Mouse (Mus musculus): ENCODE data around the gene Ppp1r1c.

The Ppp1r1c gene

GRCm38 (mm10) chr2:79707575-79707974, at the start of gene Ppp1r1c:
Ppp1r1c (plus strand) TSS chr2:79707780.
- DNase-seq (ENCODE audit: low read depth, low spot score): no peak

DNA sequence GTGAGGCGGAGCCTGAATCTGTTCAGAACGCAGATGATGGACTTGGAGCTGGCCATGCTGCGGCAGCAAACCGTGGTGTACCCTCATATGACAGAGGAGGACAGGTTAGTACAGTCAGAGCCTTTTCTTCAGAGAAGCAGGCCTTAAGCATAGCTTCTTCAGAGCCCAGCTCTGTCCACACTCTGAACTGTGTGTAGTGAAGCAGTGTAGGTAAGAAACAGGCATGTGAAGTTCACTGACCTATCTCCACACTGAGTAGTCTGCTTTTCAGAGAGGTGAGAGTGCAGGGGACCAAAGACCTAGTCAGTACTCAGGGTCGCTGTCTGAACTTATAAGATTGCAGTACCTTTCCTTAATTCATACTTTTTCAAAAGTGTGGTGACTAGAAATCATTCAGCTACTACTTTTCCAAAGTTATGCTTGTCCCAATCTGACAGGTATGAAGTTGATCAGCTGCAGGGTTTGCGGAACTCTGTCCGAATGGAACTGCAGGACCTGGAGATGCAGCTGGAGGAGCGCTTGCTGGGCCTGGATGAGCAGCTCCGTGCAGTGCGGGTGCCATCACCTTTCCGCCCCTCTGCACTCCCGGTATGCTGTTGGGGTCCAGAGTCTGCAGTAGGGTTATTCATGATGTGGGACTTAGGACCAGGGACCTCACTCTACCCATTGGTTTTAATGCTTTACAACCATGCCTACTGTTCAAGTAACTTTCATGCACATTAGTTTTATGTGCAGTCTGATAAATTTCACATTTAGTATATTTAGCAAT, 47.0 kb upstream of the Ppp1r1c start:
- no peak for DNase-seq (ENCODE audit: low read depth, low spot score)

DNA sequence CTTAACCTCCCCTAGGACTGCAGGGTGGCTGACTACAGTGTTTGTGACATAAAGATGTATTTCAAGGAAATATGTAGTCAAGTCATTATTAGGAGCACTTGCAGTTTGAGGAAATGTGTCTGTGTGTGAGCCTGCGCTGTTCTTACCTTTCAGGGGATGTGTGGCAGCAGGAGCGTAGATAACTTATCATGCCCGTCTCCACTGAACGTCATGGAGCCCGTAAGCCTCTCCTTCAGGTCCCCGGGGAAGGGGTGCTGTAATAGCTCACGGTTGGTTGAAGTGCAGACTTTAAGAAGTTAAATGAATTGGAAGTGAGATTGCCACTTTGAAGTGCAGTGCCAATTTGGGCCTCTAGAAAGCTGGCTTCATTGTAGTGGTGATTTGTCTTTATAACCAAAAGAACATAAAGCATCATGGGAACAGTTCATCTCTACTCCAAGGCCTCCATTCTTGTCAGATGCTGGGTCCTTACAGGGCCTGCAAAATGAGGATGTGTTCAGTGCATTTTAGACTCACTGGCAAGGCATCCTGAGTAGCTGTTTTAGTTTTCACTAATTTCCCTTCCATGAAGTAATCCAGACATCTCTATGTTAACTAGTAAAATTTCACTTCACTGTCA, 46.0 kb upstream of the Ppp1r1c start:
- no peak for DNase-seq (ENCODE audit: low read depth, low spot score)

DNA sequence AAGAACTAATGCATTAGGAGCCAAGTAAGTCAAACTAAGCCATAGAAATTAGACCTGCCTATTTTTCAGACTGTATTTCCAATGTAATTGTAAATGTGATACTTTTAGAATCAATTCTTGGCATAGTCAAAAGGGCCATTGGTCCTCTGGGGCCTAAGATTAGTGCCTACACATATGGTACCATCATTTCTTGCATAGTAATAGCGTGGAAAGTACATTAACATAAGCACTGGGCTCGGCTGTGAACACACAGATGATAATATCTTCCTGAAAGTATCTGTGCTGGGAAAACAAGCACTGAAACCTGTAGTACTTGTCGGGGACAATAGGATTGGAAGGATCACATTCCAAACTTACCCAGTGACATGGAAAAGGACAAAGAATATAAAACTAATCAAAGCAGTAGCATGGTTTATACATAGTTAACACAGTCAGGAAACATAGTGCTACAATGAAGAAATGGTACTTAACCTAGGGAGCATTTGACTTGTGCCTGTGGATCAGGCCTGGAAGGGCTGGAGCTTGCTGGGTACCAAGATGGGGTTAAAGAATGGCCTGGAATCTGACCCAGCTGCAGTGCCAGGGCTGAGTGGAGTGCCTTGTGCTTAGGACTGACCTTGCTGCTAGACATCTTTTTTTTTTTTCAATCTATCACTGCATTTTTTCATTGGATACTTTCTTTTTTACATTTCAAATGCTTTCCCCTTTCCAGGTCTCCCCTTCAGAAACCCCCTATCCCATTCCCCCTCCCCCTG, 42.9 kb upstream of the Ppp1r1c start:
- no peak for DNase-seq (ENCODE audit: low read depth, low spot score)

DNA sequence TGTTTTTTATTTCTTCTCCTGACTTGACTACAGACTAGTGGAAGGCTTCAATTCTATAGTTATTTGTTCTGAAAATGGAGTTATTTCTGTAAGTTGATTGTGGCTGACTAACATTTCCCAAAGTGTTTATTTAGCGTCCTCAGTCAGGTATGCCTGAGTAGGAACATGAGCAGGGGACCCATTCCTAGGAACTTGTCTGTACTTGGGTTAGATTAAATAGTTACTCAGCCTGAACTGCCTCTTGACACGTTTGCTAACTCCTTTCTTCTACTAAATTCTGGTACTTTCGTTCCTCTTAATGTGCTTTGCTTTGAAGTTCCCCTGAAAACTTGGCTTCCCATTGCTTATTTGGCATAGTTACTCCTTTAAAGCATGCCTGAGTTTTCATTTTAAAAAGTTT, 42.1 kb upstream of the Ppp1r1c start:
- no peak for DNase-seq (ENCODE audit: low read depth, low spot score)

DNA sequence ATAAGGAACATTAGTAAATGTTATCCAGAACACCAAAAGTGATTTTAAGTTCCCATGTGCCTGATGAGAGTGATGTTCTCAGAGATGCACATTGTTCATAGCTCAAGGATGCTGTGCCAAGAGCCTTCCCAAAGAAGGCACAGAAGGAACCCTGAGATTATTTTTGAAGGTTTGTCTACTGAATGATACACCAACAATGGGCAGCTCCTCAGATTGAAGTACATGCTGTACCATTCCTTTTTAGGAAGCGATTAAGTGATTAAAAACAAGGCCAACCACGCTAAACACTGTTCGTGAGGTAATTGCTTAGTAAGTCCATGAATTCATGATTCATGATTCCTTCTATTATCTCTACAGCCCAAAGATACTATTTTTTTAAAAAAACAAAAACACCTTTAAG, 32.3 kb upstream of the Ppp1r1c start:
- DNase-seq (ENCODE audit: low read depth, low spot score): no peak

- DNase-seq (ENCODE audit: low read depth, low spot score): peak; percentile 54
Measured at GRCm38 (mm10) chr2:79677663-79678257, 29.8 kb upstream of the Ppp1r1c start.

DNA sequence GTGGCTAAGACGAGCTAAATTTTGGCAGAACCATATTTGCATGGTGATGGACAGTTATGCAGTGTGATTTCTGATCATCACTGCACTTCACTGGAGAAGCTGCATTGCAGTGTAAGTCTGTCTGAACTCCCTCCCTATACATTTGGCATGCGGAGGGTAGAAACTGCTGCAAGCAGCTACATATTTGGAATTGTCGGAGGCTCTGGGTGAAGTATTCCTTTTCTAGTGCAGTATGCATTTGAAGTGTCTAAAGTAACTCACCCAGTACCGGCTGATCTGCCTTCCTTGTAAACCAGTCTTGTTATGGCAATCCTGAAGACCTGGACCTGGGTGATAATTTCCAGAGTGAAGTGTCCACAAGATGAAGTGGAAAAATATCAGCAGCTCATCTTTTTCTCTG, 25.9 kb upstream of the Ppp1r1c start:
- no peak for DNase-seq (ENCODE audit: low read depth, low spot score)

- DNase-seq (ENCODE audit: low read depth, low spot score): no peak
Measured at GRCm38 (mm10) chr2:79683258-79683657, 24.3 kb upstream of the Ppp1r1c start.

DNA sequence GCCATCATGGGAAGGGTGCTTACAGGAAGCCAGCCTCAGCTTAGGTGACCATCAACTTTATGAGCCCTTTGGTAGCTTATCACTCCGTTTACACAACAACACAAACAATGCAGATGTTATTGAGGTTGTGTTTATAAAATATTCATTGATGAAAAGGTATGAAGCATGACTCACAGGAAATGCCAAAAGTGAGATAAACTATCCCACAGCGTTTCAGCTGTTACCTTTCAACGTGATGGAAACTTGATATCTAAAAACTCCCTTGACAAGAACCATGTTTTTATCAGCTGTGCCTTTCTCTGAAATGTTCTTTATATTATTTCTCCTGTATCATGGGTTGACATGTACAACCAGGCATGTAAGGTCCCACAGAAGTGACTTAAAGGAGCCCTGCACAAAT, 16.7 kb upstream of the Ppp1r1c start:
- no peak for DNase-seq (ENCODE audit: low read depth, low spot score)

DNA sequence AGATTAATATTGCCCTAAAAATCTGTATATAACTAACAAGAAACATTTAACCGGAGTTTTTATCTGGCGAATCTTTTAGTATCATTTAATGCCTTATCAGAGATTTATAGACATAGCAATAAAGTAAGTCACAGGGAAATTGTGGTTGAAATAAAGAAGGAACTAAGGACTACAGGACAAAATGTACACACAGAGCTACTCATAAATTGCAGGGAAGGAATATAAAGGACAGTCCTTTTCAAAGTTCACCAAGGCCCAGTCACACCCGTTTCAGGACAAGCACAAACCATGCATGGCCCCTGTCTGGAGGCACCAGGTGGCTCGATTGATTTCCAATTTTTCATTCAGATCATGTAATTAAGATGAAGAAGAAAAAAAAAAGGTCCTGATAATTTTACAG, 12.4 kb upstream of the Ppp1r1c start:
- no peak for DNase-seq (ENCODE audit: low read depth, low spot score)

DNA sequence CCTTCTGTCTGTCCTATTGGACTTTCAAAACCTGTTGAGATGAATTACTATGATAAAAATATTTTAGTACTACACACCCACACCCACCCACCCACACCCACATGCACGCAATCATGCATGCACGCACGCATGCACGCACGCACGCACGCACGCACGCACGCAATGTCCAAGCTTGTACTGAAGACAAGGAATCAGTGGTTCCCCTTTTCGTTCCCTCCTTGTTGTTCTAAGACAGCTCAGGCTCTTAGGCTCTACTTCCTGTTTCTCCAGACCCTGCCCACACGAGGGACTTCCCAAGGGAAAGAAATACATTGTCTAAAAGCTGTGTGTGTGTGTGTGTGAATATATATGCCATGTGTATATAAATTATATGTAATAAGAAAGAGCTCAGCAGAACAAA, 11.6 kb upstream of the Ppp1r1c start:
- DNase-seq (ENCODE audit: low read depth, low spot score): peak; percentile 71

- no peak for DNase-seq (ENCODE audit: low read depth, low spot score)
Measured at GRCm38 (mm10) chr2:79696478-79697230, 10.9 kb upstream of the Ppp1r1c start.

DNA sequence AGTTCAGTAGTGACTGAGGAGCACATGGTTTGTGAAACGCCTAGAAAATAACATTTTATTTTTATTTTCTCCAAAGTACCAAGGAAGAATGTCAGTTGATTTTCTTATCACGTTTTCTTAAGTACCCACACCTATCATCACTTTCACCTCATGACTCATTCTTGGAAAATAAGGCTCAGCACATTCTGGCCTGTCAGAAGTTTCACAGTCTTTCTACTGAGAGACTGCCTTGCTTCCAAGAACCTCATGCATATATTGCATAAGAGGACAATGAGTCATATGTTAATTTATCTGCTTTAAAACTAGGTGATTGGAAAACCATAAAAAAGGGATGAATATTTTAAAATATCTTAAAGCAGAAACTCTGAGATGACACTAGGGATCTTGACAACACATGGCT, 9.4 kb upstream of the Ppp1r1c start:
- no peak for DNase-seq (ENCODE audit: low read depth, low spot score)

DNA sequence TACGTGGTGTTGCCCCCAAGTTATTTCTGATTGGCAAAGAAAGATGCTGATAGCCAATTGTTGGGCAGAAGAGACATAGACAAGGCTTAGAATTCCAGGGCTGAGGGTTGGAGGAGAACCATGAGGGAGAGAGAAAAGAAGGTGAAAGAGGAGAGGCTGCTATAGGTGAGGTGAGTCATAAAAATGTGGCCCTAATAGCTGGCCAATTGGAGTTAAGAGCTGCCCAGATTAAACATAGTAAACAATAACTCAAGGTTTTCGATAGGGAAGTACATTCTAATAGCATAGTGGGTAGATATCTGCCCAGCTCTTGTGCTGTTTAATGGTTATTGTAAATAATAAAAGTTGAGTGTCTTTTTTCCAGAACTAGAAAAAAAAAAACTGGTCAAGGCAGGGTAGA, 2.8 kb upstream of the Ppp1r1c start:
- no peak for DNase-seq (ENCODE audit: low read depth, low spot score)

- peak; percentile 78 for DNase-seq (ENCODE audit: low read depth, low spot score)
Measured at GRCm38 (mm10) chr2:79713662-79714091, 6.1 kb downstream of the Ppp1r1c start.

DNA sequence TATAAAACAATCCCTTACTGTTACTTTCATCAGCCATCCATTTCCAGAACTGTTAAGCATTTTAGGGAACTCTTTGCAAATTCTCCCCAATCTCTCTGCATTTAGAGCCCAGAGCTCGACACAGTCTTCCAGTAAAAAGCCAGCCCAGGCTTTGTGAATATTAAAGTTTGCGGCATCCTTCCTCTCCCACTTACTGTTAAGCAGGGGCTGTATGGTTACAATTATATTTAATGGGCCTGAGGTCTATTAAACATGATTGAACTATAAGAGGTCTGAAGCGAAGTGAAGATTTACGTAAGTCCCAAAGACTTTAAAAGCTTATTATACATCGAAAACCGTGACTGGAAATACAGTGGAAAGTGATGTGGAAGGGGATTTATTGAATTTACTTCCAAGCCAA, 7.2 kb downstream of the Ppp1r1c start:
- DNase-seq (ENCODE audit: low read depth, low spot score): no peak

GRCm38 (mm10) chr2:79715925-79716324, 8.3 kb downstream of the Ppp1r1c start:
- DNase-seq (ENCODE audit: low read depth, low spot score): no peak

DNA sequence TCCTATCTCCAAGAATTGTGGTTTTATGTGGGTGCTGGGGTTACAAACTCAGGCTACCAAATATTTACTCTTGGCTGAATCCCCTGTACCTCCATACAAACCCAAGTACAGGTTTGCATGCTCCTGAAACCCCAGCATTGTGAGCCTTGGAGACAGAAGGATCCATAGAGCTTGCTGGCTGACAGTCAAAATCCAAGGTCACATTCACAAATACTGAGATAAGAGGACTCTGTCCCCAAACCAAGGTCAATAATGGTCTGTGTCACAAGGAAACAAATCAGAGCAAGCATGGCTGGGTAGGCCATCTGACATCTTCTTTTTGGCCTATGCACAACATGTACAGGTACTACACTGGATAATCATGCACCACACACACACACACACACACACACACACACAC, 10.3 kb downstream of the Ppp1r1c start:
- DNase-seq (ENCODE audit: low read depth, low spot score): no peak

GRCm38 (mm10) chr2:79722415-79722814, 14.8 kb downstream of the Ppp1r1c start:
- no peak for DNase-seq (ENCODE audit: low read depth, low spot score)

- no peak for DNase-seq (ENCODE audit: low read depth, low spot score)
Measured at GRCm38 (mm10) chr2:79738958-79739357, 31.4 kb downstream of the Ppp1r1c start.

DNA sequence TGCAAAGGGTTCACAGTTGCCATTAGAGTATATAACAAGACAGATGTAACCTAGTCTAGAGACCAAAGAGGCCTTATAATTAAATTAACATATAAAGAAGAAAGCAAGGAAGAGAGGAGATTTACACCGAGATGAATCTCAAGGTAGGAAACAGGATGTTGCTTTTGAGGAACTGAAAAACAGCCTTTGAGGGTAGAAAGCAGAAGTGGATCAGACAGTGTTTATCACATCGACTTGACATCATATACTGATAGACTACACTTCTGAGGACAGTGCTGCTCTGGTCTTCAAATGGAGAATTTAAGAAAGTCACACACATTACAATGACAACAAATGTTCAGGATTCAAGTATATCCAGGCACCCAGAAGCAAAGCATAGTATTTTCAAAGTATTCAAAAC, 34.4 kb downstream of the Ppp1r1c start:
- DNase-seq (ENCODE audit: low read depth, low spot score): peak; percentile 76
